Mouse (Mus musculus): ENCODE measurements at regions not wholly inside any gene's neighbourhood (a gene's known extent, or its start where the extent isn't known, plus 50 kb on each side); places are given as distances from the start of the nearest gene placed in this dataset.

GRCm38 (mm10) chr13:48083807-48084206 is 177.2 kb upstream of the Id4 start:
- DNase-seq (ENCODE audit: extremely low spot score), result no peak

- no peak for DNase-seq (ENCODE audit: extremely low spot score)
Observed at GRCm38 (mm10) chr13:48094275-48095035, 166.6 kb upstream of the Id4 start.

- DNase-seq (ENCODE audit: extremely low spot score), result no peak
Observed at GRCm38 (mm10) chr13:48102156-48102555, 158.9 kb upstream of the Id4 start.

- no peak for DNase-seq (ENCODE audit: extremely low spot score)
Observed at GRCm38 (mm10) chr13:48102576-48102975, 158.5 kb upstream of the Id4 start.

- no peak for DNase-seq (ENCODE audit: extremely low spot score)
Observed at GRCm38 (mm10) chr13:48104766-48105165, 156.3 kb upstream of the Id4 start.

- DNase-seq (ENCODE audit: extremely low spot score), result no peak
Observed at GRCm38 (mm10) chr13:48106946-48107345, 154.1 kb upstream of the Id4 start.

GRCm38 (mm10) chr13:48115890-48116289 is 145.1 kb upstream of the Id4 start:
- no peak for DNase-seq (ENCODE audit: extremely low spot score)

GRCm38 (mm10) chr13:48126582-48126981 is 134.4 kb upstream of the Id4 start:
- no peak for DNase-seq (ENCODE audit: extremely low spot score)

GRCm38 (mm10) chr13:48130724-48131123 is 130.3 kb upstream of the Id4 start:
- peak; percentile 68 for DNase-seq (ENCODE audit: extremely low spot score)

- no peak for DNase-seq (ENCODE audit: extremely low spot score)
Observed at GRCm38 (mm10) chr13:48131681-48132080, 129.3 kb upstream of the Id4 start.

GRCm38 (mm10) chr13:48145976-48146375 is 115.1 kb upstream of the Id4 start:
- no peak for DNase-seq (ENCODE audit: extremely low spot score)

GRCm38 (mm10) chr13:48147061-48147460 is 114.0 kb upstream of the Id4 start:
- DNase-seq (ENCODE audit: extremely low spot score), result no peak

GRCm38 (mm10) chr13:48153248-48153647 is 107.8 kb upstream of the Id4 start:
- no peak for DNase-seq (ENCODE audit: extremely low spot score)

GRCm38 (mm10) chr13:48153684-48154413 is 107.2 kb upstream of the Id4 start:
- DNase-seq (ENCODE audit: extremely low spot score), result no peak

GRCm38 (mm10) chr13:48154414-48155105 is 106.5 kb upstream of the Id4 start:
- DNase-seq (ENCODE audit: extremely low spot score), result no peak

- DNase-seq (ENCODE audit: extremely low spot score), result peak; percentile 61
Observed at GRCm38 (mm10) chr13:48159020-48159910, 101.8 kb upstream of the Id4 start.

GRCm38 (mm10) chr13:48160161-48160560 is 100.9 kb upstream of the Id4 start:
- DNase-seq (ENCODE audit: extremely low spot score), result no peak

GRCm38 (mm10) chr13:48161339-48161738 is 99.7 kb upstream of the Id4 start:
- peak; percentile 17 for DNase-seq (ENCODE audit: extremely low spot score)

GRCm38 (mm10) chr13:48164586-48164985 is 96.4 kb upstream of the Id4 start:
- DNase-seq (ENCODE audit: extremely low spot score), result no peak

- DNase-seq (ENCODE audit: extremely low spot score), result no peak
Observed at GRCm38 (mm10) chr13:48165838-48166237, 95.2 kb upstream of the Id4 start.

GRCm38 (mm10) chr13:48167976-48168375 is 93.1 kb upstream of the Id4 start:
- no peak for DNase-seq (ENCODE audit: extremely low spot score)

Data from embryo, embryonic 9.5 days (tissue).